Mouse (Mus musculus): ENCODE results near the gene Lsmem1. TPM values are rescaled to one million over a fixed set of nuclear protein-coding genes. Genes with fewer than 3 reads are reported as not detected.

Lsmem1 gene
- polyA plus RNA-seq (2015; fragmentation: Nextera tagmentation; extraction: Ambion mirVana), result not detected in 2 replicates

- Histone ChIP-seq H3K4me3 (no peak within 1 kb of the TSS), H3K27me3 (replicated peaks) (no peaks in the 10 kb centered on the region), H3K9me3 (no peaks in the 10 kb centered on the region), H3K36me3 (replicated peaks) (peaks cover 15% of the 10 kb centered on the region; the same call in 1 of the 2 replicates), H3K4me1 (no peaks in the 10 kb centered on the region), H3K4me2 (no peak within 1 kb of the TSS), H3K9ac (no peak within 1 kb of the TSS), H3K27ac (no peak within 1 kb of the TSS)
- 85% methylated on average over 8 of the region's 8 CpGs for WGBS
- ATAC-seq (replicated peaks), result no peak
These were observed at the start of gene Lsmem1 for GRCm38 (mm10) chr12:40199302-40199701. Lsmem1 (minus strand) TSS chr12:40199490.

- H3K27me3 ChIP-seq (replicated peaks), result no peaks in the 10 kb centered on the region
- WGBS, result 80% methylated on average over 5 of the region's 5 CpGs
- no peak within 1 kb of the TSS for H3K4me3 ChIP-seq
- no peaks in the 10 kb centered on the region for H3K4me1 ChIP-seq
- no peaks in the 10 kb centered on the region for H3K36me3 ChIP-seq (replicated peaks)
- no peak for ATAC-seq (replicated peaks)
- no peak within 1 kb of the TSS for H3K4me2 ChIP-seq
- no peak within 1 kb of the TSS for H3K9ac ChIP-seq
- no peak within 1 kb of the TSS for H3K27ac ChIP-seq
- no peaks in the 10 kb centered on the region for H3K9me3 ChIP-seq
These were observed 49.3 kb upstream of the Lsmem1 start, which contains the start of gene Ifrd1 for GRCm38 (mm10) chr12:40248454-40249180. Ifrd1 (minus strand) TSS chr12:40248504.

- Histone ChIP-seq H3K9ac (no peak overlapping the region), H3K27ac (no peak overlapping the region), H3K4me2 (no peak overlapping the region), H3K4me1 (no peaks in the 10 kb centered on the region), H3K4me3 (no peak overlapping the region), H3K27me3 (replicated peaks) (no peaks in the 10 kb centered on the region), H3K9me3 (no peaks in the 10 kb centered on the region), H3K36me3 (replicated peaks) (no peaks in the 10 kb centered on the region)
- 84% methylated on average over 6 of the region's 6 CpGs for WGBS
- ATAC-seq (replicated peaks), result no peak
These were observed 48.7 kb upstream of the Lsmem1 start for GRCm38 (mm10) chr12:40247976-40248375.

GRCm38 (mm10) chr12:40247384-40247783, 48.1 kb upstream of the Lsmem1 start:
- Histone ChIP-seq H3K27ac (no peak overlapping the region), H3K9me3 (no peaks in the 10 kb centered on the region), H3K4me3 (no peak overlapping the region), H3K4me2 (no peak overlapping the region), H3K27me3 (replicated peaks) (no peaks in the 10 kb centered on the region), H3K9ac (no peak overlapping the region), H3K4me1 (no peaks in the 10 kb centered on the region), H3K36me3 (replicated peaks) (no peaks in the 10 kb centered on the region)
- 87% methylated on average over 4 of the region's 4 CpGs for WGBS
- ATAC-seq (replicated peaks), result no peak

GRCm38 (mm10) chr12:40245434-40245970, 46.2 kb upstream of the Lsmem1 start:
- ATAC-seq (replicated peaks), result no peak

GRCm38 (mm10) chr12:40244926-40245325, 45.6 kb upstream of the Lsmem1 start:
- Histone ChIP-seq H3K27ac (no peak overlapping the region), H3K27me3 (replicated peaks) (no peaks in the 10 kb centered on the region), H3K9ac (no peak overlapping the region), H3K4me3 (no peak overlapping the region), H3K36me3 (replicated peaks) (no peaks in the 10 kb centered on the region), H3K4me1 (no peaks in the 10 kb centered on the region), H3K9me3 (no peaks in the 10 kb centered on the region), H3K4me2 (no peak overlapping the region)
- WGBS, result 95% methylated on average over 5 of the region's 5 CpGs
- ATAC-seq (replicated peaks), result no peak

More at GRCm38 (mm10) chr12:40245434-40245970, 46.2 kb upstream of the Lsmem1 start:
- no peaks in the 10 kb centered on the region for H3K36me3 ChIP-seq (replicated peaks)
- no peak overlapping the region for H3K27ac ChIP-seq
- no peaks in the 10 kb centered on the region for H3K4me1 ChIP-seq
- no peaks in the 10 kb centered on the region for H3K27me3 ChIP-seq (replicated peaks)
- no peak overlapping the region for H3K9ac ChIP-seq
- no peak overlapping the region for H3K4me2 ChIP-seq
- H3K9me3 ChIP-seq, result no peaks in the 10 kb centered on the region
- no peak overlapping the region for H3K4me3 ChIP-seq
- WGBS, result 86% methylated on average over 7 of the region's 7 CpGs

GRCm38 (mm10) chr12:40243821-40244221, 44.5 kb upstream of the Lsmem1 start:
- ATAC-seq (replicated peaks), result 0 out of 2 replicates have a peak, but pooled peaks have one; percentile 28
- H3K27ac ChIP-seq, result no peak overlapping the region
- no peak overlapping the region for H3K4me2 ChIP-seq
- no peak overlapping the region for H3K4me3 ChIP-seq
- no peaks in the 10 kb centered on the region for H3K36me3 ChIP-seq (replicated peaks)
- no peaks in the 10 kb centered on the region for H3K9me3 ChIP-seq
- H3K27me3 ChIP-seq (replicated peaks), result no peaks in the 10 kb centered on the region
- 43% methylated on average over 11 of the region's 11 CpGs for WGBS
- H3K9ac ChIP-seq, result no peak overlapping the region
- no peaks in the 10 kb centered on the region for H3K4me1 ChIP-seq

- Histone ChIP-seq H3K4me3 (no peak overlapping the region), H3K9me3 (no peaks in the 10 kb centered on the region), H3K36me3 (replicated peaks) (no peaks in the 10 kb centered on the region), H3K4me2 (no peak overlapping the region), H3K4me1 (no peaks in the 10 kb centered on the region), H3K9ac (no peak overlapping the region), H3K27ac (no peak overlapping the region), H3K27me3 (replicated peaks) (no peaks in the 10 kb centered on the region)
- no peak for ATAC-seq (replicated peaks)
- WGBS, result 78% methylated on average over 4 of the region's 4 CpGs
These were observed 44.0 kb upstream of the Lsmem1 start for GRCm38 (mm10) chr12:40243241-40243640.

GRCm38 (mm10) chr12:40239161-40239560, 39.9 kb upstream of the Lsmem1 start:
- no peak overlapping the region for H3K4me2 ChIP-seq
- no peak for ATAC-seq (replicated peaks)
- no peak overlapping the region for H3K27ac ChIP-seq
- no peaks in the 10 kb centered on the region for H3K27me3 ChIP-seq (replicated peaks)
- H3K4me1 ChIP-seq, result no peaks in the 10 kb centered on the region
- H3K36me3 ChIP-seq (replicated peaks), result no peaks in the 10 kb centered on the region
- whole genome bisulfite sequencing, result 95% methylated on average over 7 of the region's 7 CpGs
- no peak overlapping the region for H3K4me3 ChIP-seq
- no peaks in the 10 kb centered on the region for H3K9me3 ChIP-seq
- no peak overlapping the region for H3K9ac ChIP-seq

GRCm38 (mm10) chr12:40232231-40232630, 32.9 kb upstream of the Lsmem1 start:
- 93% methylated on average over 1 of the region's 1 CpGs for WGBS
- H3K4me3 ChIP-seq, result no peak overlapping the region
- ATAC-seq (replicated peaks), result no peak
- H3K27ac ChIP-seq, result no peak overlapping the region
- H3K27me3 ChIP-seq (replicated peaks), result no peaks in the 10 kb centered on the region
- no peak overlapping the region for H3K9ac ChIP-seq
- H3K4me1 ChIP-seq, result no peaks in the 10 kb centered on the region
- no peaks in the 10 kb centered on the region for H3K36me3 ChIP-seq (replicated peaks)
- H3K4me2 ChIP-seq, result no peak overlapping the region
- H3K9me3 ChIP-seq, result no peaks in the 10 kb centered on the region

- 93% methylated on average over 2 of the region's 2 CpGs for WGBS
- no peak for ATAC-seq (replicated peaks)
- H3K27me3 ChIP-seq (replicated peaks), result no peaks in the 10 kb centered on the region
- no peak overlapping the region for H3K4me3 ChIP-seq
- H3K9ac ChIP-seq, result no peak overlapping the region
- no peaks in the 10 kb centered on the region for H3K4me1 ChIP-seq
- no peak overlapping the region for H3K27ac ChIP-seq
- H3K4me2 ChIP-seq, result no peak overlapping the region
- no peaks in the 10 kb centered on the region for H3K36me3 ChIP-seq (replicated peaks)
- H3K9me3 ChIP-seq, result no peaks in the 10 kb centered on the region
These were observed 32.3 kb upstream of the Lsmem1 start for GRCm38 (mm10) chr12:40231632-40232031.

- Histone ChIP-seq H3K4me1 (peaks cover 20% of the 10 kb centered on the region), H3K9ac (no peak overlapping the region), H3K36me3 (replicated peaks) (no peaks in the 10 kb centered on the region), H3K4me3 (no peak overlapping the region), H3K9me3 (no peaks in the 10 kb centered on the region), H3K4me2 (peak overlapping the region; percentile 66; the same call in 1 of the 2 replicates), H3K27me3 (replicated peaks) (no peaks in the 10 kb centered on the region), H3K27ac (no peak overlapping the region)
- ATAC-seq (replicated peaks), result no peak
- WGBS, result 95% methylated on average over 9 of the region's 9 CpGs
These were observed 25.0 kb upstream of the Lsmem1 start for GRCm38 (mm10) chr12:40224171-40224880.
